Mouse (Mus musculus): ENCODE results near the gene Rasa3.

Rasa3 gene

GRCm38 (mm10) chr8:13648377-13649153 is 28.8 kb downstream of the Rasa3 start:
- DNase-seq = peak in 1 of 2 experiments; percentile 32

DNA sequence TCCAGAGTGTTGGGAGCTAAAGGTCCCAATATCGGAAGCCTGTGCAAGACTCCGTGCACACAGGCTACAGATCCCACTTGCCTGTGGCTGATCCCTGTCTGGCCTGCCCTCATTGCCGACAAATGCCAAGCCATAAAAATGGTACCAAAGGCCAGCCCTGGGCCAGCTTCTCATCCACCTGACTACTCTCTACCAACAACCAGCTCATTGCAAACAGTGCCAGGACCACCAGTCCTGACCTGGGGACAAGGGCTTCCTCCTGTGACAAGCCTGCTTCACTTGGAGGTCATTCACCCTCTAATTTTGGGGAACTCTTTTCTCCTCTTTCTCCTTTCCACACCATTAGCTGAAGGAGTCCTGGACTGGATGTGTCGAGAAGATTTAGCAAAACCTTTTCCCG is 29.8 kb downstream of the Rasa3 start:
- no peak for DNase-seq

- peak in 1 of 2 experiments; percentile 58 for DNase-seq
These were observed 32.3 kb downstream of the Rasa3 start for GRCm38 (mm10) chr8:13644932-13645676.

DNA sequence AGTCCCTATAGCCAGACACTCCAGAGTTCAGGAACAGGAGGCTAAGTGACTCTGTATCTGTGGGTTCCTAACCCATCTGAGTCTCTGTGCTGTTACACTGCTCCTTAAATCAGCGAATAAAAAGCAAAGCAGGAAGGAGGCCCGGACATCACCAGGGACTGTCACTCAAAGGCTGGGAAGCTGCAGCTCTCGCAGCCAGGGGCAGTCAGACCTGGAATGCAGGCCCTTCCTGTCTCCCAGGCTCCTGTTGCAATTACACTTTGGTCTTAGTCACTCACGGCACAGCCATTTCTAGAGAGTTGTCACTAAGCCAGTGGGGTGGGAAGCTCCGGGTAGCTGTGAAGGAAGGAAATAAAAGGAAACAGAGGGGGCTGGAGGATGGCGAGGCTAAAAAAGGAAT is 33.2 kb downstream of the Rasa3 start:
- peak; percentile 57 to 59 for DNase-seq

- DNase-seq = no peak
These were observed 34.7 kb downstream of the Rasa3 start for GRCm38 (mm10) chr8:13642659-13643181.

DNA sequence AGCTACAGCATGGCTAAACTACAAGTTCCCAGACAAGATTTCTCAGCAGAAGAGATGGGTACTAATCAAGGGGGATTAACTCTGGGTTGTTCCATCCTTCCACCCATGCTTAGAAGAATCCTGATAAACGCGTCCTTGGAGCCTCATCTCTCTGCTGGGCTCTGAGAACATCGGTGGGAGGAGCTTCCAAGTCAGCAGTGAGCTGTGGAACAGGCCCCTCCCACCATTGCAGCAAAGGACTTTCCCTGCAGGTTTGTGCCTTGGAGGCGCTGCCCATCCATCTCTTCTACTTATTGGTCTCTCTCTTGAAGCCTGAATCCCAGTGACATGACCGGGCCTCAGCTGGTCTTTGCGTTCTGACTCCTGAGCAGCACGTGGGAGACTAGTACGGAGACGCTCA is 36.2 kb downstream of the Rasa3 start:
- no peak for DNase-seq

GRCm38 (mm10) chr8:13640452-13640883 is 36.9 kb downstream of the Rasa3 start:
- peak in 1 of 2 experiments; percentile 53 for DNase-seq

GRCm38 (mm10) chr8:13633107-13633506 is 44.3 kb downstream of the Rasa3 start:
- DNase-seq = no peak

- DNase-seq = no peak
These were observed 45.1 kb downstream of the Rasa3 start for GRCm38 (mm10) chr8:13632309-13632708.

- DNase-seq = no peak
These were observed 46.6 kb downstream of the Rasa3 start for GRCm38 (mm10) chr8:13630754-13631153.

- DNase-seq = no peak
These were observed 47.2 kb downstream of the Rasa3 start for GRCm38 (mm10) chr8:13630171-13630570.

GRCm38 (mm10) chr8:13629351-13630090 is 47.9 kb downstream of the Rasa3 start:
- DNase-seq = no peak

GRCm38 (mm10) chr8:13628067-13628466 is 49.3 kb downstream of the Rasa3 start:
- no peak for DNase-seq

GRCm38 (mm10) chr8:13627591-13627990 is 49.8 kb downstream of the Rasa3 start:
- DNase-seq = no peak

DNA sequence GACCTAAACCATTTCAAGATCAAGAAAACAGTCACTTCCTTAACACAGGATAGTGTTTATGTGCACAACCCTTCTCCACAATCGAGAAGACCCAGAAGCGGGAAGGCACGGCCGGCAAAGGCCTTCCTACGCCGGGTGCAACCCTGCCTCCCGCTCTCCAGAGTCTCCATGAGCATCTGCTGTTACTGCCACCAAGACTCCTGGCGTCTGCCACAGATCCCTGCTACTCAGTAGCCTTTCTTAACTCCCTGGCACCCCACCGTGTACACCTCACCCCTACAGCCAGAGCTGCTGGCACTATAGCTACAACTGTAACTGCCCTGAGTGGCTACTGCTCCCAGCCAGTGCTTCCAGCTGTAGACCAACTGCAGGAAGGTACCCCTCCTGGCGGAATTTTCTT is 51.3 kb downstream of the Rasa3 start:
- DNase-seq = no peak

GRCm38 (mm10) chr8:13625281-13625970 is 52.0 kb downstream of the Rasa3 start:
- no peak for DNase-seq

DNA sequence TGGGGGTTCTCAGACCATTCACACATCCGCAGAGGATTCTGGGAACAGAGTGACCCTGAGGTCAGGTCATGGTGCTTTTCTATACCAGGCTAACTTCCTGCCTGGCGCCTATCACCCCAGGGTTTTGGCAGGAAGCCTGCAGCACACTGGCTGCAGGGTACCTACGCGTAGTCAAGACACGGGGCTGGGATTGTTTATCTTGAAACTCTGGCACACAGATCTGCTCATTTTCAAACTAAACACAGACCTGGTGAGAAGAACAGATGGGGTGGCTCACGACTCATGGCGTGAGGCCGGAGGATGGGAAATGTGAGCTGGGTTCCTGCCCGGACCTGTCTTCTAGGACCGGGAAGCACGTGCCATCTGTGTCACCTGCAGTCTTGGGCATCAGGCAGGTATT is 52.5 kb downstream of the Rasa3 start:
- DNase-seq = peak; percentile 94 to 96

DNA sequence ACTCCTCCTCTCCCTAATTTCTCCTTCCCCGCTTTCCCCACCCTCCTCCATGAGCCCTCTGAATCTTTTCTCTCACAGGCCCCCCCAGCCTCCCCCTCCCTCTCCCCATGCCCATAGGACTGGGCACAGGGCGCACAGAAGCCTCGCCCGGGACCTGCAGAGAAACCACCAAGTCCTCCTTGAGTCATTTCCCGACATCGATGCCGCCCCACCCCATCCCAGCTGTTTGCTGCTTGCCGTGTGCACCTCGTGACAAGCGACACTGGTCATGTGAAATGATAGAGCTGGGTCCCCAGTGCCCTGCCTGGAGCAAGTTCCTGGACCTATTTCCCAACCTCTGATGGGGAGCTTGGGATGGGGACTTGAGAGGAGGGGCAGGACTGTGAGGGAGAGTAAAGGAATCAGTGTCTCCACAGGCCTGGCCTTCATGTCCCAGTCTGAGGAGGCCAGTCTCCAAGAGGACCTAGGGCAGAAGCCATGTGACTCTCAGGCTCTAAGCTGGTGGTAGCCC is 53.4 kb downstream of the Rasa3 start:
- no peak for DNase-seq

- DNase-seq = no peak
These were observed 54.2 kb downstream of the Rasa3 start for GRCm38 (mm10) chr8:13623038-13623750.

DNA sequence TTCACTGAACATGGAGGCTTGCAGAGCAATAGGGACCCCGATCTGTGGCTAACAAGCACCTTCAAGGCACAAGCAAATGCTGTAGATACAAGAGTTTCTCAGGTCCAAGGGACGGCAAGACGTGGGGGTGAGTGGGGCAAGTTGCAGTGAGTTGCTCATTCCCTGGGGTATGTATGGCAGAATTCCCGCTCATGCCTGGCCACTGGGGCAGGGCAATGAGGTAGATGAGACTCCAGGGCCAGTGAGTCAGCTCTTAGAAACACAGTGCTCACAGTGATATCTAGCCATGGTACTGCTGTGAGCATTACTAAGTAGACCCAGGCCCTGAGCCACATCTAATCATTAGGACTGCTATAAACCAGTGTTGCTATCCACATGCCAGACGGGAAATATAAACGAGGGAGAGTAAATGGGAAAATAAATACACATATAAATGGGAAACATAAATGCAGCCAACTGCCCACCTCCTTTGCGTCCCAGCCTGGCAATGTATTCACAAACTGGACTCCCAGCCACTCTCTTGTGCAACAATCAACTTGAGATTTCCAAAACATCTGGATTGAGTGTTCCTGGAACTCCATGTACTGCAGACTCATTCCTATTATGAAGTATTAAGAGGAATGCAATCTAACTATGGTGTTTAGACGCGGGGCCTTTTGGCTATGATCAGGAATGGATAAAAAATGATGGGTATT is 57.0 kb downstream of the Rasa3 start:
- DNase-seq = no peak

Data from cerebellum, adult 18-20 months (tissue).